Comparison of ENCODE assay signal across 25 mouse cellular contexts in the genomic region with DNA sequence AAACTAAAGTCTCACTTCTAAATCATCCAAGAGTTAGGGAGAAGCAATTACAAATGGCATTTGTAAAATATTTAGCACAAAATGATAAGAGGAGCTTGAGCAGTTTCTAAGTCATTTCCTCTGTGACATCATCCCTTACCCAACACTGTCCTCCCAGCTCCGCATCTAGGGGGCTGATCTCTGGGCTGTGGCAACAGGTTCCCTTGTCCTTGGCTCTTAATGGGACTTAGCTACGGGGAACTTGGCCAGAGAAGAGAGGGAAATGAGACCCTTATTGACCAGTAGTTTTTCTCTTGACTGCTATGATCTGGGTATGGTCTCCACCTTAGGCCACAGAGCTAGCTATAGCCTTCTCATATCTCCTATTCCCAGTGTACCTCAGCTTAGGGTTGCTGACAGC. TPM values are rescaled to one million over a fixed set of nuclear protein-coding genes. Genes with fewer than 3 reads are reported as not detected.
A peak's percentile ranks its signal among the peaks of the same experiment; 100 is the strongest.
DNase-seq lines count a peak whose midpoint lies in the region; ATAC-seq and TF ChIP-seq lines count a peak whose summit lies in the region.
"Had no signal": no experiment of that assay in that cellular context is flagged by ENCODE, and none has a peak within 500 bp of the region (broad histone marks: within the 10 kb centered on the region; RNA-seq: fewer than 3 reads in every experiment).

No protein-coding gene starts in this region.

- TF ChIP-seq CTCF in MEL (IDR thresholded peaks at IDR 0.05 in 2 of 3, conservative IDR thresholded peaks at IDR 0.05 in 1 of 3; ENCODE audit: control insufficient read depth in 1 of 3, insufficient read depth in 1 of 3, low read depth in 2 of 3, low read length in 3 of 3, poor library complexity in 1 of 3, severe bottlenecking in 1 of 3), result no peak

- TF ChIP-seq POLR2A in MEL (IDR thresholded peaks at IDR 0.05; ENCODE audit: control insufficient read depth in 1 of 2, insufficient read depth in 1 of 2, low read depth in 1 of 2, low read length in 2 of 2, poor library complexity in 1 of 2), result no peak

- DNase-seq in heart, adult 11 months, result peak; percentile 72
- DNase-seq in heart, adult 8-10 months (ENCODE audit: low spot score), result no peak
- peak; percentile 74 for DNase-seq in MEL (ENCODE audit: low read depth, low spot score)
- DNase-seq in layer of hippocampus, postnatal 36 days, result no peak
- no peak for DNase-seq in forebrain, embryonic 10.5 days (ENCODE audit: extremely low spot score, low spot score)
- DNase-seq: adrenal gland, adult 8-10 months; adrenal gland, postnatal 36 days; cerebellum, adult 11 months; cerebellum, adult 8-10 months; cerebellum, postnatal 36 days; heart, postnatal 36 days had no signal

- no peaks in the 10 kb centered on the region for H3K9me3 ChIP-seq in MEL (replicated peaks; ENCODE audit: insufficient read depth, low read length)
- H3K9me3 ChIP-seq in forebrain, embryonic 10.5 days, result no peaks in the 10 kb centered on the region
- H3K9me3 ChIP-seq: embryonic facial prominence, embryonic 10.5 days; forebrain, embryonic 15.5 days; heart, embryonic 13.5 days; hindbrain, embryonic 15.5 days had no signal

- TF ChIP-seq EP300 in MEL (IDR thresholded peaks at IDR 0.05; ENCODE audit: low read depth in 1 of 2, low read length in 2 of 2), result peak; percentile 2 to 52; a peak in 2 of 4 replicates

- no peaks in the 10 kb centered on the region for H3K27me3 ChIP-seq in MEL (ENCODE audit: control insufficient read depth in 1 of 2, insufficient read depth in 2 of 2, low read length in 2 of 2)
- H3K27me3 ChIP-seq in forebrain, embryonic 10.5 days (ENCODE audit: poor library complexity, severe bottlenecking), result peaks cover 39% of the 10 kb centered on the region
- H3K27me3 ChIP-seq: CH12.LX; forebrain, embryonic 15.5 days; heart, embryonic 13.5 days; hindbrain, embryonic 15.5 days had no signal

- ATAC-seq in granulocyte monocyte progenitor cell, adult 5-6 weeks (replicated peaks; ENCODE audit: poor library complexity, severe bottlenecking), result peak; percentile 60
- ATAC-seq in megakaryocyte progenitor cell, adult 5-6 weeks (replicated peaks; ENCODE audit: poor library complexity), result peak; percentile 47
- ATAC-seq: forebrain, embryonic 15.5 days had no signal

- H3K9ac ChIP-seq in MEL (ENCODE audit: control insufficient read depth, low read depth, low read length, poor library complexity, severe bottlenecking), result peak overlapping the region; percentile 11; the same call in 1 of the 2 replicates
- H3K9ac ChIP-seq: forebrain, embryonic 15.5 days; heart, embryonic 13.5 days; hindbrain, embryonic 15.5 days had no signal

- peak overlapping the region; percentile 81 for H3K27ac ChIP-seq in MEL (ENCODE audit: control insufficient read depth, low read depth, low read length)
- H3K27ac ChIP-seq in forebrain, embryonic 10.5 days, result no peak overlapping the region
- H3K27ac ChIP-seq: embryonic facial prominence, embryonic 10.5 days; forebrain, embryonic 15.5 days; heart, embryonic 13.5 days; hindbrain, embryonic 15.5 days had no signal

- WGBS in forebrain, embryonic 10.5 days, result 85% methylated on average over 2 of the region's 2 CpGs

- peaks cover 4% of the 10 kb centered on the region for H3K79me2 ChIP-seq in MEL (ENCODE audit: control insufficient read depth, insufficient read depth, low read length, poor library complexity)

- H3K4me3 ChIP-seq in MEL (ENCODE audit: control insufficient read depth in 1 of 2, insufficient read depth in 1 of 2, low read depth in 2 of 2, low read length in 2 of 2), result peak overlapping the region in 1 of 2 experiments; percentile 23; a peak in 1 of 4 replicates
- H3K4me3 ChIP-seq in forebrain, embryonic 10.5 days, result no peak overlapping the region
- H3K4me3 ChIP-seq: embryonic facial prominence, embryonic 10.5 days; erythroblast, embryonic 14.5 days; forebrain, embryonic 15.5 days; heart, embryonic 13.5 days; hindbrain, embryonic 15.5 days had no signal

- H3K36me3 ChIP-seq in MEL (ENCODE audit: control insufficient read depth in 1 of 2, insufficient read depth in 2 of 2, low read length in 2 of 2), result peaks cover 0 to 61% of the 10 kb centered on the region in 2 experiments; a peak in 2 of 4 replicates
- H3K36me3 ChIP-seq in forebrain, embryonic 10.5 days (replicated peaks), result no peaks in the 10 kb centered on the region
- H3K36me3 ChIP-seq: embryonic facial prominence, embryonic 10.5 days; forebrain, embryonic 15.5 days; heart, embryonic 13.5 days; hindbrain, embryonic 15.5 days had no signal

- no peak for TF ChIP-seq RAD21 in MEL (IDR thresholded peaks at IDR 0.05; ENCODE audit: low read depth, low read length)

- peaks cover 50 to 73% of the 10 kb centered on the region in 2 experiments for H3K4me1 ChIP-seq in MEL (ENCODE audit: control insufficient read depth in 1 of 2, insufficient read depth in 2 of 2, low read length in 2 of 2)
- H3K4me1 ChIP-seq in forebrain, embryonic 10.5 days, result peaks cover 19% of the 10 kb centered on the region

TF ChIP-seq in MEL, 35 proteins besides CTCF, POLR2A, EP300 and RAD21 (continues in another document):
- TF ChIP-seq ETS1 (IDR thresholded peaks at IDR 0.05; ENCODE audit: low read depth, low read length), result peak; percentile 78
- peak; percentile 17; the same call in 1 of the 2 replicates for TF ChIP-seq HCFC1 (IDR thresholded peaks at IDR 0.05; ENCODE audit: low read depth, low read length)
- TF ChIP-seq MYC (IDR thresholded peaks at IDR 0.05; ENCODE audit: low read depth, low read length), result no peak
- TF ChIP-seq ZC3H11A (IDR thresholded peaks at IDR 0.05; ENCODE audit: low read depth, low read length), result no peak
- peak; percentile 23; the same call in 1 of the 2 replicates for TF ChIP-seq GATA1 (IDR thresholded peaks at IDR 0.05; ENCODE audit: low read depth, low read length)

RNA-seq across cellular contexts. Expression of gene Mob3c, which starts 2.6 kb away (rescaled TPM):
- total RNA-seq in heart, adult 8-10 months (2022), result 1 to 10 TPM; 3.2 to 4.1 (median 3.4) TPM
- total RNA-seq in MEL (2012; rRNA removed), result 11.2 and 17.7 TPM in 2 replicates
- 1 to 10 TPM in 1 of 2 experiments, not detected in 1; 9.5 TPM for polyA plus RNA-seq in MEL (2012; ENCODE audit: insufficient read depth in 1 of 2, insufficient read length in 2 of 2, low read depth in 1 of 2, low replicate concordance in 2 of 2, missing spikeins in 1 of 2)
- total RNA-seq in granulocyte monocyte progenitor cell, adult 5-6 weeks (2014; fragmentation: Nextera tagmentation), result 6.0 and 6.3 TPM in 2 replicates
- 2.6 and 6.2 TPM in 2 replicates for total RNA-seq in granulocyte monocyte progenitor cell, adult 5-6 weeks (2017)
- 2.3 and 3.9 TPM in 2 replicates for total RNA-seq in megakaryocyte progenitor cell, adult 5-6 weeks (2015)
- 4.4 and 7.2 TPM in 2 replicates for total RNA-seq in megakaryocyte progenitor cell, adult 5-6 weeks (2017)
- total RNA-seq in layer of hippocampus, postnatal 36 days (2021), result 1 to 10 TPM; 4.6 to 5.1 TPM
- 2.7 and 3.9 TPM in 2 replicates for polyA plus RNA-seq in forebrain, embryonic 10.5 days (2016; fragmentation: Nextera tagmentation; extraction: Ambion mirVana)

RNA-seq across cellular contexts. Expression of gene Mknk1, which starts 13.7 kb away (rescaled TPM):
- total RNA-seq in heart, adult 8-10 months (2022), result 10 to 100 TPM; 22.2 to 27.6 (median 25.6) TPM
- 24.0 and 25.8 TPM in 2 replicates for total RNA-seq in MEL (2012; rRNA removed)
- polyA plus RNA-seq in MEL (2012; ENCODE audit: insufficient read depth in 1 of 2, insufficient read length in 2 of 2, low read depth in 1 of 2, low replicate concordance in 2 of 2, missing spikeins in 1 of 2), result 10 to 100 TPM in 1 of 2 experiments, not detected in 1; 38.5 TPM
- total RNA-seq in granulocyte monocyte progenitor cell, adult 5-6 weeks (2014; fragmentation: Nextera tagmentation), result 30.0 and 48.8 TPM in 2 replicates
- 30.2 and 39.0 TPM in 2 replicates for total RNA-seq in granulocyte monocyte progenitor cell, adult 5-6 weeks (2017)
- total RNA-seq in megakaryocyte progenitor cell, adult 5-6 weeks (2015), result 13.3 and 16.9 TPM in 2 replicates
- 48.3 and 55.5 TPM in 2 replicates for total RNA-seq in megakaryocyte progenitor cell, adult 5-6 weeks (2017)
- total RNA-seq in layer of hippocampus, postnatal 36 days (2021), result 10 to 100 TPM; 43.0 to 45.1 TPM
- polyA plus RNA-seq in forebrain, embryonic 10.5 days (2016; fragmentation: Nextera tagmentation; extraction: Ambion mirVana), result 26.5 and 26.8 TPM in 2 replicates

RNA-seq across cellular contexts. Expression of gene Atpaf1, which starts 40.7 kb away (rescaled TPM):
- total RNA-seq in heart, adult 8-10 months (2022), result 100 to 1,000 TPM; 110 to 119 (median 113) TPM
- 18.9 and 24.5 TPM in 2 replicates for total RNA-seq in MEL (2012; rRNA removed)
- 10 to 100 TPM in 1 of 2 experiments, not detected in 1; 23.4 TPM for polyA plus RNA-seq in MEL (2012; ENCODE audit: insufficient read depth in 1 of 2, insufficient read length in 2 of 2, low read depth in 1 of 2, low replicate concordance in 2 of 2, missing spikeins in 1 of 2)
- total RNA-seq in granulocyte monocyte progenitor cell, adult 5-6 weeks (2014; fragmentation: Nextera tagmentation), result 15.0 and 43.3 TPM in 2 replicates
- 12.4 and 13.9 TPM in 2 replicates for total RNA-seq in granulocyte monocyte progenitor cell, adult 5-6 weeks (2017)
- 32.1 and 33.7 TPM in 2 replicates for total RNA-seq in megakaryocyte progenitor cell, adult 5-6 weeks (2015)
- 11.5 and 21.2 TPM in 2 replicates for total RNA-seq in megakaryocyte progenitor cell, adult 5-6 weeks (2017)
- 10 to 100 TPM; 49.6 to 60.5 TPM for total RNA-seq in layer of hippocampus, postnatal 36 days (2021)
- polyA plus RNA-seq in forebrain, embryonic 10.5 days (2016; fragmentation: Nextera tagmentation; extraction: Ambion mirVana), result 45.8 and 56.3 TPM in 2 replicates

RNA-seq across cellular contexts. Expression of gene Tex38, which starts 44.5 kb away (rescaled TPM):
- 1 to 10 TPM in 3 of 4 experiments, under 1 TPM in 1; 0.47 to 2.5 (median 1.4) TPM for total RNA-seq in heart, adult 8-10 months (2022)
- not detected in 2 replicates for total RNA-seq in MEL (2012; rRNA removed)
- under 1 TPM in 1 of 2 experiments, not detected in 1; 0.15 TPM for polyA plus RNA-seq in MEL (2012; ENCODE audit: insufficient read depth in 1 of 2, insufficient read length in 2 of 2, low read depth in 1 of 2, low replicate concordance in 2 of 2, missing spikeins in 1 of 2)
- not detected in 2 replicates for total RNA-seq in granulocyte monocyte progenitor cell, adult 5-6 weeks (2014; fragmentation: Nextera tagmentation)
- total RNA-seq in granulocyte monocyte progenitor cell, adult 5-6 weeks (2017), result not detected in 2 replicates
- total RNA-seq in megakaryocyte progenitor cell, adult 5-6 weeks (2015), result not detected in 2 replicates
- total RNA-seq in megakaryocyte progenitor cell, adult 5-6 weeks (2017), result not detected in 2 replicates
- total RNA-seq in layer of hippocampus, postnatal 36 days (2021), result not detected
- polyA plus RNA-seq in forebrain, embryonic 10.5 days (2016; fragmentation: Nextera tagmentation; extraction: Ambion mirVana), result 0.25 and 0.41 TPM in 2 replicates
- polyA plus RNA-seq: embryonic facial prominence, embryonic 14.5 days; erythroblast, embryonic 14.5 days had no signal

RNA-seq across cellular contexts. Expression of gene Kncn, which starts 58.9 kb away (rescaled TPM):
- total RNA-seq in heart, adult 8-10 months (2022), result not detected
- not detected in 2 replicates for total RNA-seq in MEL (2012; rRNA removed)
- polyA plus RNA-seq in MEL (2012; ENCODE audit: insufficient read depth in 1 of 2, insufficient read length in 2 of 2, low read depth in 1 of 2, low replicate concordance in 2 of 2, missing spikeins in 1 of 2), result not detected
- not detected in 2 replicates for total RNA-seq in granulocyte monocyte progenitor cell, adult 5-6 weeks (2014; fragmentation: Nextera tagmentation)
- total RNA-seq in granulocyte monocyte progenitor cell, adult 5-6 weeks (2017), result not detected in 2 replicates
- total RNA-seq in megakaryocyte progenitor cell, adult 5-6 weeks (2015), result 0.12 TPM in 1 of 2 replicates, not detected in the other
- total RNA-seq in megakaryocyte progenitor cell, adult 5-6 weeks (2017), result 0.24 TPM in 1 of 2 replicates, not detected in the other
- total RNA-seq in layer of hippocampus, postnatal 36 days (2021), result under 1 TPM in 1 of 2 experiments, not detected in 1; 0.35 TPM
- polyA plus RNA-seq in forebrain, embryonic 10.5 days (2016; fragmentation: Nextera tagmentation; extraction: Ambion mirVana), result not detected in 2 replicates
- total RNA-seq: adrenal gland, adult 8-10 months; adrenal gland, postnatal 36 days; CH12.LX; gastrocnemius, adult 8-10 months; gastrocnemius, postnatal 4 days; heart, postnatal 36 days had no signal
- polyA plus RNA-seq: embryonic facial prominence, embryonic 10.5 days; forebrain, embryonic 11.5 days; forebrain, embryonic 15.5 days; heart, embryonic 13.5 days; heart, postnatal 0 days; hindbrain, embryonic 11.5 days had no signal

Comparison
In these comparisons a context has a peak if more than half of its experiments do, and no peak if none do; other contexts are left out.
1. DNase-seq: peak in heart, adult 11 months (single experiment) and MEL (single experiment); none in heart, adult 8-10 months (single experiment), layer of hippocampus, postnatal 36 days (0 of 2) and forebrain, embryonic 10.5 days (single experiment).